Comparison of ENCODE assay signal across 7 mouse cellular contexts in the genomic region with DNA sequence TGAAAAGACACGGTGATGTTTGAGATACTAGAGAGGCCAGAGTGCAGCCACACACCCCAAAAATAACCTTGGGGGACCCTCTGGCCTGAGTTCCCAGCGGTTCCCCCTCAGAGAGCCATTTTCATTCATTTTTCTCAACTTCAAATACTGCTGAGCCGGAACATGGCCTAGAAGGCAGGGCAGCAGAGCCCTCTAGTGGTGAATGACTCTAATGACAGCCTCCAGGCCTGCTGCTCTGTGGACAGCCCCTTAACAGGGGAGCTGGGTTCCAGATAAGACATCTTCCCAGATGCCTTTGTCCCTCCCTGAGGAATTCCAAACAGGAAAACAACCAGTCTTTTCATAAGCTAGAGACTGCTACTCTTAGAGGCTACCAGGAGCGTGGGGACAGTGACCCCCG. TPM values are rescaled to one million over a fixed set of nuclear protein-coding genes. Genes with fewer than 3 reads are reported as not detected.
DNase-seq lines count a peak whose midpoint lies in the region; ATAC-seq and TF ChIP-seq lines count a peak whose summit lies in the region.

No protein-coding gene starts in this region.

- H3K4me3 ChIP-seq in ES-E14 (ENCODE audit: insufficient read depth in 1 of 2, low read depth in 1 of 2, low read length in 2 of 2, poor library complexity in 1 of 2, severe bottlenecking in 1 of 2): no peak overlapping the region

- no peaks in the 10 kb centered on the region for H3K9me3 ChIP-seq in ES-E14 (ENCODE audit: control insufficient read depth, insufficient read depth, low read depth, low read length)

- H3K36me3 ChIP-seq in ES-E14 (ENCODE audit: control insufficient read depth, insufficient read depth, low read length, poor library complexity, severe bottlenecking): no peaks in the 10 kb centered on the region; the same call in 1 of the 2 replicates

- no peak overlapping the region for H3K9ac ChIP-seq in ES-E14 (ENCODE audit: insufficient read depth, low read depth, low read length, poor library complexity, severe bottlenecking)

- peak; percentile 88 for ATAC-seq in granulocyte monocyte progenitor cell, adult 5-6 weeks (replicated peaks; ENCODE audit: poor library complexity, severe bottlenecking)

- in situ Hi-C loops in ES-E14 (cut with MboI; ENCODE audit: low sequenced_read_pairs in 2 of 2, unreplicated experiment in 2 of 2): loop anchor here in 1 of 2 experiments (10.0 kb wide), 1 partner anchor 234 kb away; no protein-coding TSS in a partner anchor

- H3K27ac ChIP-seq in ES-E14 (ENCODE audit: insufficient read depth, low read depth, low read length, poor library complexity, severe bottlenecking): no peak overlapping the region

- peak; percentile 81 for DNase-seq in CD4-positive, CD25-positive, alpha-beta regulatory T cell, adult 2 months (ENCODE audit: low read depth, low spot score)
- no peak for DNase-seq in ES-E14 (ENCODE audit: low read depth, low spot score)
- peak; percentile 75 to 82 for DNase-seq in cerebellum, postnatal 10 days
- peak; percentile 41 to 66 for DNase-seq in kidney, postnatal 36 days
- peak; percentile 85 for DNase-seq in mesoderm, embryonic 11.5 days (ENCODE audit: low read depth, low spot score)
- DNase-seq in spleen, adult 12 weeks (ENCODE audit: low spot score): peak; percentile 49

- H3K4me1 ChIP-seq in ES-E14 (ENCODE audit: control insufficient read depth in 2 of 2, insufficient read depth in 2 of 2, low read length in 2 of 2, poor library complexity in 1 of 2): peaks cover 0 to 4% of the 10 kb centered on the region in 2 experiments; a peak in 1 of 4 replicates

TF ChIP-seq in ES-E14, 5 proteins besides CTCF, POLR2A, EP300 and RAD21:
- TF ChIP-seq CHD2 (IDR thresholded peaks at IDR 0.05; ENCODE audit: low read depth, low read length): no peak
- no peak for TF ChIP-seq ZNF384 (IDR thresholded peaks at IDR 0.05; ENCODE audit: low read depth, low read length)
- no peak for TF ChIP-seq HCFC1 (IDR thresholded peaks at IDR 0.05; ENCODE audit: borderline replicate concordance, insufficient read depth, low read length)
- peak; percentile 69; the same call in 1 of the 2 replicates for TF ChIP-seq ZC3H11A (IDR thresholded peaks at IDR 0.05; ENCODE audit: borderline replicate concordance, low read depth, low read length)
- TF ChIP-seq MAFK (IDR thresholded peaks at IDR 0.05; ENCODE audit: insufficient read depth, low read depth, low read length): peak; percentile 87

RNA-seq across cellular contexts. Expression of gene Sap30l, which starts 23.1 kb away (rescaled TPM):
- 25.7 and 29.2 TPM in 2 replicates for total RNA-seq in ES-E14 (2012; rRNA removed)
- 9.7 and 14.0 TPM in 2 replicates for total RNA-seq in granulocyte monocyte progenitor cell, adult 5-6 weeks (2014; fragmentation: Nextera tagmentation)
- 13.3 and 21.9 TPM in 2 replicates for total RNA-seq in granulocyte monocyte progenitor cell, adult 5-6 weeks (2017)

RNA-seq across cellular contexts. Expression of gene Hand1, which starts 54.3 kb away (rescaled TPM):
- total RNA-seq in ES-E14 (2012; rRNA removed): 1.5 and 6.5 TPM in 2 replicates
- total RNA-seq in granulocyte monocyte progenitor cell, adult 5-6 weeks (2014; fragmentation: Nextera tagmentation): not detected in 2 replicates
- not detected in 2 replicates for total RNA-seq in granulocyte monocyte progenitor cell, adult 5-6 weeks (2017)
